Mouse (Mus musculus) heart, adult 2 months (tissue): Measurements from ENCODE around the gene Galt.

Experiments used
- CTCF ChIP-seq: fragments of 200-600 bp; IDR thresholded peaks from 2 replicates; pipeline ENCODE4 v1.8.1; 2022; ENCODE audit warnings: antibody characterized with exemption, mild to moderate bottlenecking, moderate library complexity
- POLR2A ChIP-seq: fragments of 200-500 bp; IDR thresholded peaks from 2 replicates; pipeline ENCODE4 v1.6.1; 2011; ENCODE audit warnings: mild to moderate bottlenecking, low read depth, low read length, control low read depth; ENCODE audit not compliant: insufficient read depth

DNA sequence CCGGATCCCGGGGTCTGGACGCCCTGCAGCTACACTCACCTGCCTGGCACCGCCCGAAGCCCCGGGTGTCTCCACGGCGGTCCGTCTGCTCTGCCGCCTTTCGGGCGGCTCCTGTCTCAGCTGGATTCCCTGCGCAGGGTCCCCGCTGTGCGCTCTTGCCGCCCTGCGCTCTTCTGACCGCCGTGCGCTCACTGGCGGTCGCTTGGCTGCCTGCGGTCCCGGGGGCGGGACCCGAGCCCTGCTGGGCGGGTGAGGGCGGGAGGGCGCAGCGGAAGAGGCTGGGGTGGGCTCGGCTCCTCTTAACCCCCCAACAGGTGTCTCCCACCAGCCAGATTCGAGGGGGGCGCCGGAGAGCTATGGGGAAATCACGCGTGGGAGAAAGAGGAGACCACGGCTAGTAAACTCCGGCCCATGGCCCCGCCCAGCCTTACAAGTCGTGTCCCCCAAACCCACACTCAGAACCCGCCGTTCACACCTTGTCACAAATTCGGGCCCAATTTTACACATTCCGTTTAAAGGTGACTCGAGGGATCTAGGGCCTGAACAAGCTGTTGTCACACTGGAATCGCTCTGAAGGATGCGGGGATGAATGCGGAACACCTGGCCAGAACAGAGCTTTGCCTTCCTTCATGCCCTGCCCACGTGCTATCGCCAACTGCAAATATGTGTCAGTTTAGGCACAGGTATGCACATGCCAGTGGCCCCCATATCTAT, 23.8 kb upstream of the Galt start, which contains the start of gene Arid3c:
- TF ChIP-seq POLR2A (no peak), CTCF (no peak)
